Mouse (Mus musculus) heart, postnatal 0 days (tissue): Measurements from ENCODE around the gene Tor2a. TPM values are rescaled to one million over a fixed set of nuclear protein-coding genes. Genes with fewer than 3 reads are reported as not detected.
A peak's percentile ranks its signal among the peaks of the same experiment; 100 is the strongest.

Source experiments
- ATAC-seq: fragments of 200-750 bp; cut with Nextera tagmentation; 2 replicates; pipeline ENCODE4 v1.8.0; 2017; ENCODE audit warnings: low read depth, moderate number of reproducible peaks, moderate library complexity; ENCODE audit not compliant: insufficient read depth
- DNase-seq: peaks from one replicate; pipeline ENCODE4 v3.0.0-alpha.2; 2016; ENCODE audit warnings: low spot score
- H3K27ac ChIP-seq: fragments of 300-500 bp; sonication (generic); 2 replicates; pipeline ENCODE4 v1.5.1; 2014; ENCODE audit warnings: low read depth, mild to moderate bottlenecking
- H3K27me3 ChIP-seq: fragments of 300-500 bp; sonication (generic); 2 replicates; pipeline ENCODE4 v1.6.1; 2014; ENCODE audit warnings: low read length, mixed read lengths; ENCODE audit not compliant: control insufficient read depth, insufficient read depth
- H3K36me3 ChIP-seq: fragments of 300-500 bp; sonication (generic); replicated peaks from 2 replicates; pipeline ENCODE4 v1.6.1; 2014; ENCODE audit warnings: low read length, mixed read lengths; ENCODE audit not compliant: control insufficient read depth, insufficient read depth
- H3K4me1 ChIP-seq: fragments of 300-500 bp; sonication (generic); 2 replicates; pipeline ENCODE4 v1.6.1; 2014; ENCODE audit warnings: antibody characterized with exemption; ENCODE audit not compliant: control insufficient read depth, insufficient read depth
- H3K4me2 ChIP-seq: fragments of 300-500 bp; sonication (generic); 2 replicates; pipeline ENCODE4 v1.6.1; 2014; ENCODE audit warnings: low read depth, mild to moderate bottlenecking, low read length, moderate library complexity
- H3K4me3 ChIP-seq: fragments of 300-500 bp; sonication (generic); 2 replicates; pipeline ENCODE4 v1.5.1; 2014; ENCODE audit warnings: low read depth, low read length
- H3K9ac ChIP-seq: fragments of 300-500 bp; sonication (generic); replicated peaks from 2 replicates; pipeline ENCODE4 v1.6.1; 2014; ENCODE audit warnings: low read depth, low read length, mixed read lengths
- H3K9me3 ChIP-seq: fragments of 300-500 bp; sonication (generic); replicated peaks from 2 replicates; pipeline ENCODE4 v1.6.1; 2016; ENCODE audit warnings: low read length; ENCODE audit not compliant: control insufficient read depth
- CTCF ChIP-seq: IDR thresholded peaks from 2 replicates; pipeline ENCODE4 v1.5.1; 2016; ENCODE audit warnings: antibody characterized with exemption, control low read depth, low read depth
- EP300 ChIP-seq: IDR thresholded peaks from 2 replicates; pipeline ENCODE4 v1.6.1; 2016; ENCODE audit warnings: antibody characterized with exemption, low read depth
- WGBS: fragments of 180-500 bp; shearing (Covaris S2); extraction: QIAGEN DNeasy Blood & Tissue Kit; methylation state at CpG from one replicate; pipeline ENCODE4 v1.1.7; 2014; 5-methylcytosine and 5-hydroxymethylcytosine counted together
- polyA plus RNA-seq: library from polyadenylated mRNA; unstranded; fragments of >200 nt; fragmentation: Nextera tagmentation; extraction: Ambion mirVana; gene quantifications from 2 replicates; pipeline ENCODE4 v1.2.1, GENCODE M21; 2015
- total RNA-seq: library from RNA; depleted of rRNA; stranded (reverse); fragments of >200 nt; gene quantifications from 2 replicates; pipeline ENCODE4 v1.2.3, GENCODE M21; 2014; ENCODE audit warnings: low replicate concordance

Gene Tor2a
- total and polyA plus RNA-seq, 2 experiments from 2014 or later: 27.5 to 34.6 TPM

- no peak for TF ChIP-seq CTCF
- no peak for TF ChIP-seq EP300
- 51% methylated on average over 4 of the region's 4 CpGs for WGBS
- H3K9me3 ChIP-seq: no peaks in the 10 kb centered on the region
- H3K27ac ChIP-seq: peak overlapping the region; percentile 87
- H3K9ac ChIP-seq: no peak overlapping the region
- DNase-seq: no peak
- H3K4me1 ChIP-seq: peaks cover 11% of the 10 kb centered on the region
- no peak overlapping the region for H3K4me2 ChIP-seq
- no peak for ATAC-seq
- H3K4me3 ChIP-seq: no peak overlapping the region
- no peaks in the 10 kb centered on the region for H3K27me3 ChIP-seq
- H3K36me3 ChIP-seq: no peaks in the 10 kb centered on the region
These were observed 25.1 kb upstream of the Tor2a start for GRCm38 (mm10) chr2:32731911-32732310.

- no peaks in the 10 kb centered on the region for H3K36me3 ChIP-seq
- no peak for DNase-seq
- 62% methylated on average over 6 of the region's 6 CpGs for WGBS
- H3K4me1 ChIP-seq: peaks cover 11% of the 10 kb centered on the region
- no peak overlapping the region for H3K9ac ChIP-seq
- H3K4me2 ChIP-seq: no peak overlapping the region
- no peaks in the 10 kb centered on the region for H3K9me3 ChIP-seq
- peak overlapping the region; percentile 87 for H3K27ac ChIP-seq
- ATAC-seq: no peak
- TF ChIP-seq CTCF: no peak
- TF ChIP-seq EP300: no peak
- no peak overlapping the region for H3K4me3 ChIP-seq
- H3K27me3 ChIP-seq: no peaks in the 10 kb centered on the region
These were observed 24.3 kb upstream of the Tor2a start for GRCm38 (mm10) chr2:32732695-32733094.

GRCm38 (mm10) chr2:32734480-32734879 is 22.6 kb upstream of the Tor2a start:
- Histone ChIP-seq H3K4me3 (no peak overlapping the region), H3K4me2 (no peak overlapping the region), H3K4me1 (peaks cover 11% of the 10 kb centered on the region), H3K36me3 (no peaks in the 10 kb centered on the region; the same call in 1 of the 2 replicates), H3K9ac (no peak overlapping the region), H3K27ac (peak overlapping the region; percentile 87), H3K9me3 (no peaks in the 10 kb centered on the region), H3K27me3 (no peaks in the 10 kb centered on the region)
- WGBS: 44% methylated on average over 4 of the region's 4 CpGs
- TF ChIP-seq EP300 (no peak), CTCF (no peak)
- peak; percentile 18 for DNase-seq
- ATAC-seq: peak; percentile 46

- DNase-seq: peak; percentile 74
- peak; percentile 97 for TF ChIP-seq EP300
- no peak for TF ChIP-seq CTCF
These were observed 22.1 kb upstream of the Tor2a start for GRCm38 (mm10) chr2:32734933-32735332.

GRCm38 (mm10) chr2:32736306-32736829 is 20.7 kb upstream of the Tor2a start:
- Histone ChIP-seq H3K36me3 (no peaks in the 10 kb centered on the region; the same call in 1 of the 2 replicates), H3K4me2 (no peak overlapping the region), H3K27me3 (peaks cover 5% of the 10 kb centered on the region), H3K9ac (no peak overlapping the region), H3K9me3 (no peaks in the 10 kb centered on the region), H3K4me1 (peaks cover 5% of the 10 kb centered on the region), H3K27ac (peak overlapping the region; percentile 87), H3K4me3 (no peak overlapping the region)
- no peak for TF ChIP-seq CTCF
- no peak for TF ChIP-seq EP300
- WGBS: 39% methylated on average over 3 of the region's 3 CpGs
- DNase-seq (no peak), ATAC-seq (no peak)

More at GRCm38 (mm10) chr2:32734933-32735332, 22.1 kb upstream of the Tor2a start:
- WGBS: 48% methylated on average over 4 of the region's 4 CpGs
- Histone ChIP-seq H3K4me2 (peak overlapping the region; percentile 31), H3K9me3 (no peaks in the 10 kb centered on the region), H3K36me3 (no peaks in the 10 kb centered on the region; the same call in 1 of the 2 replicates), H3K27ac (peak overlapping the region; percentile 87), H3K27me3 (no peaks in the 10 kb centered on the region), H3K4me3 (no peak overlapping the region), H3K4me1 (peaks cover 11% of the 10 kb centered on the region), H3K9ac (no peak overlapping the region)
- peak; percentile 76 for ATAC-seq

- no peak for DNase-seq
- no peak overlapping the region for H3K9ac ChIP-seq
- H3K27me3 ChIP-seq: peaks cover 11% of the 10 kb centered on the region
- H3K4me2 ChIP-seq: no peak overlapping the region
- peak overlapping the region; percentile 87 for H3K27ac ChIP-seq
- TF ChIP-seq CTCF: no peak
- TF ChIP-seq EP300: no peak
- H3K36me3 ChIP-seq: no peaks in the 10 kb centered on the region; the same call in 1 of the 2 replicates
- peaks cover 8% of the 10 kb centered on the region for H3K4me1 ChIP-seq
- 46% methylated on average over 6 of the region's 6 CpGs for WGBS
- H3K9me3 ChIP-seq: no peaks in the 10 kb centered on the region
- H3K4me3 ChIP-seq: no peak overlapping the region
- ATAC-seq: no peak
These were observed 20.0 kb upstream of the Tor2a start for GRCm38 (mm10) chr2:32737008-32737407.
